Mouse (Mus musculus) layer of hippocampus, postnatal 14 days (tissue): ENCODE measurements around the gene Yipf2. TPM values are rescaled to one million over a fixed set of nuclear protein-coding genes. Genes with fewer than 3 reads are reported as not detected.
"Not testable (repeated sequence)": the region's sequence is repeated elsewhere in the genome, so short reads cannot be mapped to it uniquely, and the experiment has no call there.

Experiments used
- DNase-seq, 2 experiments: peaks; one replicate each; pipeline ENCODE4 v3.0.0; 2021 to 2022; ENCODE audit warnings: low spot score in 2 of 2, mixed read lengths in 1 of 2
- microRNA-seq, 2 experiments: library from miRNA; unstranded; fragments of <30 nt; microRNA quantifications; one replicate each; pipeline ENCODE4 v1.2.0; 2021
- total RNA-seq, 2 experiments: library from RNA; stranded (reverse); gene quantifications; 2 replicates each; pipeline ENCODE4 v1.2.3; 2021

Gene Yipf2
- total RNA-seq, 2 experiments from 2014 or later: 14.7 to 15.9 TPM

DNA sequence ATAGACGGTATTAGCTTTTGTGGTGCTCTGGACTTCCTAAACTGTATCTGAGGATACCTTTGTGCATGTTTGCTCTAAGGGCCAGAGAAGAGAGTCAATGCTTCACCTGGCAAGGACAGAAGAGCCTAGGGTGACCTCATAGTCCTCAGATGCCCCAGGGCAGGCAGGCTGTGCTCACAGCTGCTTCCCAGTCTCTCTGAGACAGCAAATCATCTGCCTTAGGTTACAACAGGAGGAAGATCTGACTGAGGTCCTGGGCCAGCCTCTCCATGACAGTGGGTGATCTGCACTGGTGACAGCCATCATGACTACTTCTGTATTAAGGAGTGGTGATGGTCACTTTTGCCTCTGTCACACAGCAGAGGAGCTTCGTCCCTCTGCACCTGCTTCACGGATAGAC lies 33.5 kb downstream of the Yipf2 start:
- no peak for DNase-seq

DNA sequence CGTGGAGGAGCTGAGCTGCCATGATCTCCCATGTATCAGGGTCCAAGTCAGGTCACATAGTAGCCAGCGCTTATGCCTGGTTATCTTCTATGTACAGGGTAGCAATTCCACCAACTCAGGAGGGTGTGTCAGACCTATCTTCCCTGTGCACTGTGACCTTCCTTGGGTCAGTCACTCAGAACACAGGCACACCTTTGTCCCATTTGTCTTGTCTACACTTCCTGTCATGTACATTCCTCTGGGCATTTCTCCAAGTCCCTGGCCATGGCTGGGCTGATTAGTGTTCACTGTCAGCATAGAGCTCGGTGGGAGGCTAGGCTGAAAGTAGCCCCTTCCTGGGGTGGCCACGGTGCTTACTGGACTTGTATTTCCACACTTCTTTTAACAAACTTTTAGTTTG lies 34.3 kb downstream of the Yipf2 start:
- no peak for DNase-seq

DNA sequence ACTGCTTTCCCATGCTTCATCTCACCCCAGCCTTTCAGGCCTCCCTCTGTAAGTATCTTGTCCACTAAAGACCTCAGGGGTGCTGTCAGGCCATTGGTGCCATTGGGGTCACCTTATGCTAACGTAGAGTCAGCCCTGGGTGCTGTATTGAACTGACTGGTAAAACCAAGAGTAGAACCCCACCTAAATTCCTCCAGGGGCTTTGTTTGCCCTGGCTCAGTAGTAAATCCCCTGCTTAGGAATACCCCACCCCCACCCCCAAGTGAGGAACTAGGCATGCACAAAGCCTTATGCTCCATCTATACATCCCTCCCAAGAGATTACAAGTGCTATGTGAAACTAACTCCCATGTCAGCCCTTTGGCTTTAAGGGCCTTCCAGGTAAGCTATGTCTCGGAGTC lies 35.1 kb downstream of the Yipf2 start:
- no peak for DNase-seq

DNA sequence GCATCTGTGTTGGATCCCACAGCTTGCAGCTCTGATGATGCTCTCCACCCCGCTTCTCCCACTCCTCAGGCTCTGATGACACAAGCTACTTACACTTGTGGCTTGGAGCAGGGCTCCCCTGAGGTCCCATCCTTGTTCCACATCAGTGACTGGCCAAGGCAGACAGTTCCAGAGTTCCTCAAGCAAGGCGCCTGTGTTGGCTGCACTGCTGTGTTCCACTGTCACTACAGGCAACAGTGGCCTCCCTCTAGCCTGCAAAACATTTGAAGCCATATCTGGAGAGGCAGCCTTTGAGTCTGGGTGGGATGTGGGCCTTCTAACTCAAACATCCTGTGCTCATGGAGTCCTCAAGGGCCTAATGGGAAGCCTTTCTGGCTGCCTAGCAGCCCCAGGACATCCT lies 35.6 kb downstream of the Yipf2 start:
- no peak for DNase-seq

DNA sequence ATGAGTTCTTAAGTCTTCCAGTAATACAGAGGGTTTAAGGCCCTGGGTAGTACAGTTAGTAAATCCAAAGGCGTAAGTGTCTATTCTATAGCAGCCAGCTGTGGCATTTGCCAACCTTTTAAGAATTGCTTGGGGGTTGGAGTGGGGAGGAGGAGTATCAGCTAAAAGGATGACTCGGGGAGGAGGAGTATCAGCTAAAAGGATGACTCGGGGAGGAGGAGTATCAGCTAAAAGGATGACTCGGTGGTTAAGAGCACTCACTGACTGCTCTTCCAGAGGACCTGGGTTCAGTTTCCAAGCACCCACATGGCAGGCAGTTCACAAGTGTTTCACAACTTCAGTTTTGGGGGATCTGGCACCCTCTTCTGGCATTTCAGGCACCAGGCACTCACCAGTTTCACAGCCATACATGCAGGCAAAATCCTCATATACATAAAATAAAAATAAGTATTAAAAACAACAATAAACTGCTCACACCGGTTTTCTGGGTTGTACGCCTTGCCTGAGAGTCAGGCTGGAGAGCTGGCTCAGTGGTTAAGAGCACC lies 37.4 kb downstream of the Yipf2 start:
- no peak for DNase-seq

DNA sequence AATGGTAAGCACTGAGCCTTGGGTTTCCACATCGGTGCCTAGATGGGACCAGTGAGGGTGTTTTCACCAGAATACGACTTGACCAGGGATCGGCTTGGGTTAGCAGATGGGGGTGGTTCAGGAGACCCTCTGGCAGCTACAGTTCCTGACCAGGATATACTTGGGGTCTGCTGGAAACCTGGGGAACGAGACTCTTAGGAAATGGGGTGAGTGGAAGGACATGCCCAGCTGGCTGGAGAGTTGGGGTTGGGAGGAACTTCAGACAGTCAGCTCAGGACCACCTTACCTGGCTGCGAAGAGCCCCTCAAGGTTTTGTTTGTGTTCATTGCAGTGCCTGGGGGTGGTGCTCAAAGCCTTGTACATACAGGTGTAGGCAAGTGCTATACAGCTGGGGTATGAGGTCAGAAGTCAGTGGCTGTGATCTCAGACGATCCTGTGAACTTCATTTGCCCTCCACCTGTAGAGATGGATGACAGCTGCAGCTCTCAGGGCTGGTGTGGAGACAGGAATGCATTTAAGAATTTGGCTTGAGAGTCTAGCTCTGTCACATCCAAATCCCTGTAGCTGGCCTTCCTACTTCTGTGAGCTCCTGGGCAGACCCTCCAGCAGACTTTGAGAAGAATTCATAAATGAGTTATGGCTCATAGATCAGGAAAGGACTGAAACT lies 38.9 kb downstream of the Yipf2 start:
- DNase-seq: no peak

DNA sequence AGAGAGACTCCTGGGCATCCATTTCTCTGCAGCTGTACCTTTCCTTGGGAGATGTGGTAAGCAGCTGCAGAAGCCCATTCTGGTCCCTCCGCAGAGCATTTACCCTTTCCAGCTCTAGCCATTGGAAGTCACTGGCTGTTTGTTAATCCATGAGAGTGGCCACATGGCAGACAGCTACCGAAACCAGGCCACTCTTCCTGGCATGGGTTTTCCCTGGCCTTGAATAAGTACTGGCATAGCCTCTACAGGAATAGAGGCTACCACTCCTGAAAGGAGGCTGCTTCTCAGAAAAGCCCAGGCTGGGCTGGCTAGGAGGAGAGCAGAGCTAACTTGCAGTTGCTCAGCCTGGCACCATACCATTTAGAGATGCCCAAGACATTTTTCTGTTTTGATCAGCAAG lies 41.6 kb downstream of the Yipf2 start:
- DNase-seq: no peak

DNA sequence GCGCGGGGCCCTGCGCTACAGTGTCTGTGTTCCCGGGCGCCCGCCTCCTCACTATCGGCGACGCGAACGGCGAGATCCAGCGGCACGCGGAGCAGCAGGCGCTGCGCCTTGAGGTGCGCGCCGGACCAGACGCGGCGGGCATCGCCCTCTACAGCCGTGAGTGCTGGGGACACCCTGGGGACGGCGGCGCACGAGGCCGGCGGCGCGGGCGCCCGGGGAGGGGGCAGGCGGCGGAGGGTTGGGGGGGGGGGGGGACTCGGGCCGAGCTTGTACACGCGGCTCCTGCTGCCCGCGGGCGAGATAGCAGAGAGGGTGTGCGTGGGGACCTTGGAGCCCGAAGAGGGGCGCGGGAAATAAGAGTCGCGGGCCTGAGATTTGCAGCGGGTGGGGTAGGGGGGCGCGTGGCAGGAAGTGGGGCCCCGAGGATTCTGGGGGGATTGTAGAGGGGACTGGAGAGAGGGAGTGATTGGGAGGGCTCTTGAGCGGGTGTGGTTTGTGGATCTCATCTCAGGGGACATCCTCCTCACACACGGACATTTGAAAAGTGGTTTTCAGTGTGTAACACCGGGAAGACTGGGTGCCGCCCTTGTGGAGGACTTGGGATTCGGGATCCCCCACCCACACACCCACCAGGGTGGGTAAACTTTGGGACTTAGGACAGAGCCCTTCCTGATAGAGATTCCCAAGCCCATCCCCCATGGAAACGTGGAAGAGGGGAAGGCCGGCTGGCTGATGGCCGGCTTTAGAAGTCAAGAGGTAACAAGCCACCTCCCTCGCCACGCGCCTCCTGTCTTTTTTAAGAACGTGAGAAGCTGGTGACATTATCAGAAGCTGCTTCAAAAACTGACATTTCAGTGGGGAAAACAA lies 45.3 kb downstream of the Yipf2 start:
- peak; percentile 27 to 59 for DNase-seq

DNA sequence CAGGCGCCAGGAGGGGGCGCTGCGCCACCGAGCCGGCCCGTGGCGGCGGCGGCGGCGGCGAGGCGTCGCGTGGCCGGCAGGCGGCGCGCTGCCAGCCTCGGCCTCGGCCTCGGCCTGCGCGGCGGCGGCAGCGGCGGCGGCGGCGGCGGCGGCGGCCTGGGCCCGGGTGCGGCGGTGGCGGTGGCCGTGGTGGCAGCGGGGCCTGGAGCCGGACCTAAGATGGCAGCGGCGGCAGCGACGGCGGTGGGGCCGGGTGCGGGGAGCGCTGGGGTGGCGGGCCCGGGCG lies 45.9 kb downstream of the Yipf2 start, which contains the start of gene Carm1:
TSS of gene Carm1 (plus strand) at position 106 of the 286 bp plus-strand sequence.
- DNase-seq: peak in 1 of 2 experiments; percentile 61

DNA sequence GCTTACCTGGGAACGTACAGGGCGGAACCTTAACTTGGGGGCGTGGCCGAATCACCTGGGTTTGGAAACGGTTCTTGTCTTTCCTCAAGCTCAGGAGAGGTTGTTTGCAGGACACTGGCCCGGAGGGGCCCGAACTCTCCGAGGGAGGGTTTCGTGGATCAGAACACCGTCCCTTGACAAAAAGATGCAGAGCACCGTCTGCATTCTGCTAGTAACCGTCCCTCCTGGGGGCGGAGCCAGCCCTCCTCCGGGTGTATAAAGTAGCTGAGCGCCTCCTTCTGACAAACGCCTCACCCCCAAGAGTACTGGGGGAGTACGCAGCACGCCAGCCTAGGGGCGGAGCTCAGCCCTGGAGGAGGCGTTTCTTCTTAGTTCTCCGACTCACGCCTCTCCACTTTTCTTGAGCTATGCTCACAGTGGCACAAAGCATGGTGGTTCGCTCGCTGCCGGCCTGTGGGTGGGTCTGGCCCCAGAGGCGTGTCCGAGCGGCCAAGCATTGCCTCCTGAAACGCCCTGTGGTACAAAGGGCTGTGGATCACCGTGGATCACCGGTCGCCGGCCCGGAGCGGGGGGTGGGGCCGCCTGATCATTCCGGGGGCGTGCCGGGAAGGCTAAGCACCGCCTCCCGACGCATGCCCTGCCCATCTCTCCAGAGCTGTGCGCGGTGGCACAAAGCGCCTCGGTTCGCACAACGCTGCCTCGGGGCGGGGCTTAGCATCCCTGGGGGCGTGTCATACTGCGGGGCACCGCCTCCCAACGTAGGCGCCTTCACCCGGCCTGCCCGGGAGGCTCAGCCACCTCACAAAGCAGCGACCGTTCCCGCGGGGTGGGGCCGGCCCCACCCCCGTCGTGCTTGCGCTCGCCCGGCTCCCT lies 46.5 kb downstream of the Yipf2 start:
- DNase-seq: peak; percentile 98 to 99

DNA sequence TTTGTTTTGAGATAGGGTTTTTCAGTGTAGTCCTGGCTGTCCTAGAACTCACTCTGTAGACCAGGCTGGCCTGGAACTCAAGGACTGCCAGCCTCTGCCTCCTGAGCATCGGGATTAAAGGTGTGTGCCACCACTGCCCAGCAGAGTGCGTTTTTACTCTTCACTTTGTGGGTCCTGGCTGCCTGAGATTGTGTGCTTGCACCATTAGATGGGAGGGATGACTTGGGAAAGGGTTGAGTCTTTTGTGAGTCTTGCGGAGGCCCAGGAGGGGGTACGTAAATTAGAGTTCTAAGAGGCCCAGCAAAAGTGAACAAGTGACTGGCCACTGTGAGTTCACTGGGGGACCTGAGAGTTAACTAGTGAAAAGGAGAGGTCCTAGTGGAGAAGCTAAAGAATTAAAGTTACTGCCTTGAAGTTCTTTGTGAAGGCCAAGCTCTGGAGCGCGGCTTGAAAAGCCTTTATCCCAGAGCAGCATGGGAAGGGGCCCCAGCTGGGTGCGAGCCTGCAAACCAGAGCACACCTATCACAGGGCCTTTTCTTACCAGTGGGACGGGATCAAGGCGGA lies 47.2 kb downstream of the Yipf2 start:
- no peak for DNase-seq

DNA sequence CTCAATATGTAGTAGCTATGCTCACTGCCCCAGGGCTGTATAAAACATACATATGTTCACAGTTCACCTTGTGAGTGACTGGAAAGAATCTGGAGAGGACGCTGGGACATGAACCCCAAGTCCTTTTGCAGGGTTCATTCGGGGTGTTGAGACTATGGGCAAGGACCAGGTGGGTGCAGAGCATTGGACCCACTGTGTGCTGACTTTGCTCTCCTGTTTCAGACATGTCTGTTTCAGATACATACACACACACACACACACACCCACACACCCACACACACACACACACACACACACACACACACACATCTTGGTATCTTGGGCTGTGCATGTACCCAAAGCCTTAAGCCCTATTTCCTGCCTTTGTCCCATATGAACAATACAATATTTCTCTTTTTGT lies 50.6 kb downstream of the Yipf2 start:
- not testable (repeated sequence) for DNase-seq

DNA sequence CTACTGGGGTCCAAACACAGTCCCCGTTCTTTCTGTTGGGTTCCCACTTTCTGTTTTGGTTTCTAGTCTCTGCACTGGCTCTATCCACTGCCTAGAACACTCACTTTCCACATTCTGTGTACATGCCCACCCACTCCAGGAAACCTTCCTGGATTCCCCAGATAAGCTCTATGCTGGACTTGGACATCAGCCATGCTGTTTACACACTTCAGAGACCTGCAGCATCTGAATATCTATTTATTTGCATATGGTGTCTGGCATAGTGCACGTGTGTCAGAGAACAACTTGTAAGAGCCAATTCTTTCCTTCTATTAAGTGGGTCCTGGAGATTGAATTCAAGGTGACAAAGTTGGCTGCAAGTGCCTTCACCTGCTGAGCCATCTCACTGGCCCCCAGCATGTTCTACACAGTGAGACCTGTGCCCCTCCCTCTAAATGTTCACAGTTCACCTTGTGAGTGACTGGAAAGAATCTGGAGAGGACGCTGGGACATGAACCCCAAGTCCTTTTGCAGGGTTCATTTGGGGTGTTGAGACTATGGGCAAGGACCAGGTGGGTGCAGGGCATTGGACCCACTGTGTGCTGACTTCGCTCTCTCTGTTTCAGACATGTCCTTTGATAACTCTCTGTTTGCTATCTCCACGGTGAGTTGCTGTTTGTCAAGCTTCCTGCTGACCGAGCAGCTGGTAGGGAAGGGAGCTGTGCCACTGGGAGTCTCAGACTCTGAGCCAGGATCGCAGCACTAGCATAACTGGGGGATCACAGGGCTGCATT lies 52.5 kb downstream of the Yipf2 start:
- no peak for DNase-seq

Small RNA genes within 50 kb of the gene (microRNA-seq; reads per million reads assigned to microRNA genes)
- 0 reads per million in 2 experiments for gene Mir1946b

Other genes with a start within 250 kb of the Yipf2 start
- 10 to 100 TPM; 78.1 to 91.5 TPM for gene Ilf3, start 225.0 kb downstream of the Yipf2 start, total RNA-seq
- 10 to 100 TPM; 32.0 to 33.9 TPM for gene Qtrt1, start 181.0 kb downstream of the Yipf2 start, total RNA-seq
- gene Dnm2, start 167.9 kb downstream of the Yipf2 start, total RNA-seq: 10 to 100 TPM; 70.0 to 77.2 TPM
- 10 to 100 TPM; 13.7 to 15.0 TPM for gene Tmed1, start 82.6 kb downstream of the Yipf2 start, total RNA-seq
- under 1 TPM; 0.51 to 0.64 TPM for gene AB124611, start 66.7 kb downstream of the Yipf2 start, total RNA-seq
- 10 to 100 TPM; 66.5 to 68.8 TPM for gene Carm1, start 45.9 kb downstream of the Yipf2 start, total RNA-seq
- gene Timm29, start 106 bp downstream of the Yipf2 start, total RNA-seq: 10 to 100 TPM; 54.3 to 56.9 TPM
- gene Smarca4, start 23.3 kb upstream of the Yipf2 start, total RNA-seq: 100 to 1,000 TPM; 121 to 123 TPM
- 10 to 100 TPM; 20.2 to 21.0 TPM for gene Ldlr, start 130.7 kb upstream of the Yipf2 start, total RNA-seq
- gene Spc24, start 167.5 kb upstream of the Yipf2 start, total RNA-seq: 1 to 10 TPM; 2.1 to 4.0 TPM
- 1 to 10 TPM; 7.1 to 7.8 TPM for gene Kank2, start 205.9 kb upstream of the Yipf2 start, total RNA-seq
- not detected for gene Angptl8, start 242.7 kb upstream of the Yipf2 start, total RNA-seq